Mouse (Mus musculus): ENCODE measurements at regions not wholly inside any gene's neighbourhood (a gene's known extent, or its start where the extent isn't known, plus 50 kb on each side); places are given as distances from the start of the nearest gene placed in this dataset.
"Not testable (repeated sequence)": the region's sequence is repeated elsewhere in the genome, so short reads cannot be mapped to it uniquely, and the experiment has no call there.

GRCm38 (mm10) chr14:66584699-66585098 is 575.7 kb upstream of the Gulo start:
- DNase-seq, result no peak

GRCm38 (mm10) chr14:66579904-66580492 is 571.0 kb upstream of the Gulo start:
- DNase-seq, result no peak

GRCm38 (mm10) chr14:66566600-66566999 is 557.6 kb upstream of the Gulo start:
- DNase-seq, result no peak

GRCm38 (mm10) chr14:66562744-66563143 is 553.7 kb upstream of the Gulo start:
- DNase-seq, result no peak

GRCm38 (mm10) chr14:66561715-66562114 is 552.7 kb upstream of the Gulo start:
- no peak for DNase-seq

- no peak for DNase-seq
These were observed 552.1 kb upstream of the Gulo start for GRCm38 (mm10) chr14:66561042-66561590.

GRCm38 (mm10) chr14:66558393-66558792 is 549.4 kb upstream of the Gulo start:
- no peak for DNase-seq

- DNase-seq, result no peak
These were observed 548.6 kb upstream of the Gulo start for GRCm38 (mm10) chr14:66557631-66558030.

- no peak for DNase-seq
These were observed 529.5 kb upstream of the Gulo start for GRCm38 (mm10) chr14:66538498-66538897.

- DNase-seq, result no peak
These were observed 525.7 kb upstream of the Gulo start for GRCm38 (mm10) chr14:66534671-66535070.

- no peak for DNase-seq
These were observed 519.1 kb upstream of the Gulo start for GRCm38 (mm10) chr14:66528135-66528534.

- DNase-seq, result no peak
These were observed 518.1 kb upstream of the Gulo start for GRCm38 (mm10) chr14:66527061-66527460.

- DNase-seq, result no peak
These were observed 513.9 kb upstream of the Gulo start for GRCm38 (mm10) chr14:66522856-66523400.

GRCm38 (mm10) chr14:66521836-66522629 is 513.0 kb upstream of the Gulo start:
- no peak for DNase-seq

GRCm38 (mm10) chr14:66516770-66517169 is 507.8 kb upstream of the Gulo start:
- no peak for DNase-seq

GRCm38 (mm10) chr14:66510750-66511149 is 501.7 kb upstream of the Gulo start:
- DNase-seq, result no peak

- no peak for DNase-seq
These were observed 501.2 kb upstream of the Gulo start for GRCm38 (mm10) chr14:66510218-66510617.

- no peak for DNase-seq
These were observed 500.7 kb upstream of the Gulo start for GRCm38 (mm10) chr14:66509706-66510105.

GRCm38 (mm10) chr14:66501995-66502394 is 493.0 kb upstream of the Gulo start:
- no peak for DNase-seq

- DNase-seq, result peak in 1 of 2 experiments; percentile 2
These were observed 490.9 kb upstream of the Gulo start for GRCm38 (mm10) chr14:66499896-66500295.

GRCm38 (mm10) chr14:66495146-66495545 is 486.1 kb upstream of the Gulo start:
- DNase-seq, result no peak

GRCm38 (mm10) chr14:66494518-66494923 is 485.5 kb upstream of the Gulo start:
- DNase-seq, result no peak

- no peak for DNase-seq
These were observed 484.7 kb upstream of the Gulo start for GRCm38 (mm10) chr14:66493691-66494121.

GRCm38 (mm10) chr14:66484751-66485150 is 475.7 kb upstream of the Gulo start:
- not testable (repeated sequence) for DNase-seq
